Mouse (Mus musculus) kidney, postnatal 14 days (tissue): ENCODE measurements around the gene Nkap.
"Not testable (repeated sequence)": the region's sequence is repeated elsewhere in the genome, so short reads cannot be mapped to it uniquely, and the experiment has no call there.

Experiments
- DNase-seq: peaks from one replicate; pipeline ENCODE4 v3.0.0; 2022; ENCODE audit warnings: mixed read lengths

Nkap gene

DNA sequence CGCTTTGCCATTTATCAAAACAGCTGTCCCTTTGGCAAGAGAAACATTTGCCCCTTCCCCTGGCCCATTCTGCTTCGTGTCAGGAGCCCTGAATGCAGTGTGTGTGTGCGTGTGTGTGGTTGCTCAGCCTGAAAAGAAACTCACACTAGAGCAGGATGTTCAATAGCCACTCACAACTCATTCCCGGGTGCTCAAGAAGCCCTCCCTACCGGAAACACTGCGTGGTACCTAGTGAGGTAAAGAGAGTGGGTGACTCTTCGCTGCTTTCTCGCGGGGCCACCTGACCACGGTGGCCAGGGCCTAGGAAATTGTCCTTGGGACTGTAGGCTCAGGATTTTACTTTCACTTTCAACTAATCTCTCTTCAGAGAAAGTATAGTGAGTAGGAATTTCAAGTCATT, 34.6 kb downstream of the Nkap start:
- no peak for DNase-seq

DNA sequence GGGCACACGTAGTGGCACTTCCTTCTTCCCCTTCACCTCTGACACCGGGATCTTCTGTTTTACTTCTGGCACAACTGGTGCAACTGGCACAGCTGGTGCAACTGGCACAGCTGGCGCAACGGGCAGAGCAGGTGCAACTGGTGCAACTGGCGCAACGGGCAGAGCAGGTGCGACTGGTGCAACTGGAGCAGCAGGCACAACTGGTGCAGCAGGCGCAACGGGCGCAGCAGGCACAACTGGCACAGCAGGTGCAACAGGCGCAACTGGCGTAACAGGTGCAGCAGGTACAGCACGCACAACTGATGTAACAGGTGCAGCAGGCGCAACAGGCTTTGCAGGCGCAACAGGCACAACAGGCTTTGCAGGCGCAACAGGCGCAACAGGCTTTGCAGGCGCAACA, 36.5 kb downstream of the Nkap start:
- DNase-seq, result no peak

DNA sequence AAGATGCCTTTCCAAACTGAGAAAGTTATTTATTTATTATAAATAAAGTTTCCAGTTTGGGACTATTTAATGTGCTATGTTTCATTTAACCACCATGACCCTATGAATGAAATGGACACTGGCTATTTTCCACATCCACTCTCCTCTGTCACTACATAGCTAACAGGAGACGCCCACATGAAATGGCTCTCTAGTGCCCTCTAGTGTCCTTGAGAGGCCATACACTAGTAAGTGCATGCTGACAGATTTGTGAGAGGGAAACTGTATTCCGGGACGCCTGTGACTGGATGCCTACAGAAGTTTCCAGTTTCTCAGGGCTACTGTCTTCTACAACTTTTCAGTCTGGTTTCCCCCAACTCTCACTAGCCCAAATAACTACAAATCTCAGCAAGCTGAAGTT, 40.5 kb downstream of the Nkap start:
- DNase-seq, result peak; percentile 45

DNA sequence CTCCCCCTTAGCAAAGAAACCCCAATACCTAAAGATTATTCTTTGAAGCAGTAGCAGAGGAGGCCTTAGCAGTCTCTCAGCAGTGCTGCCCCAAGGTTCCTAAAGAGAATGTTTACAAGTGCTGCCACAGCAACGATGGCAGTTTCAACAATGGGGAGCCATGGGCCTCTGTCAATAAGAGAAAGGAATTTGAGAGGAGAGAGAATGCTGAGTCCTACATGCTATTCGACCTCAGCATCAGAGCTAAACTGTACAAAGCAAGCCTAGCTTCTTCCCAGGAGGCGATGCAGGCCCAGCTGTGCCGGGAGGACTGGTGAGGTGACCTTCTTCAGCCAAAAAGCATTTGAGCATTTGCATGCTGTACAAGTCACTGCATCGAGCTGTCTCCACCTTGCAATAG, 42.1 kb downstream of the Nkap start, which contains the start of gene Akap14:
Gene Akap14 (minus strand): TSS at position 101 of the 400 bp plus-strand sequence.
- no peak for DNase-seq

DNA sequence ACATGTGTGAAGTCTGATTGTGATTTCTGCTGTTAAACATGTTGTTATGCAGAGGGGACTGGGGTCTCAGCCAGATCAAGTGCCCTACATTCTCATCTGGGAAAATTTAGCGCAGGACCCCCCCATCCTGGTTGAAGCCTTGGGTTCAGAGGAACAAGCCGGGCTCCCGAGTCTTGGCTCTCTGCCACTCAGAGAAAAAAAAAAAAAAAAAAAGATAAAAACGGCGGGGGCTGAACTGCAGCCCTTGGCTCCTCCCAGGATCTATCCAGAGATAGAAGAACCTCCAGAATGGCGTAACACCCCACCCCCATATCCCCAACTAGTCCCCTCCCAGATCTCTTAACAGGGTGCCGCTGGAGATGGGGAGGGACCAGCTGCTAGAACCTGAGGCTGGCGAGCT, 57.8 kb downstream of the Nkap start:
- not testable (repeated sequence) for DNase-seq

DNA sequence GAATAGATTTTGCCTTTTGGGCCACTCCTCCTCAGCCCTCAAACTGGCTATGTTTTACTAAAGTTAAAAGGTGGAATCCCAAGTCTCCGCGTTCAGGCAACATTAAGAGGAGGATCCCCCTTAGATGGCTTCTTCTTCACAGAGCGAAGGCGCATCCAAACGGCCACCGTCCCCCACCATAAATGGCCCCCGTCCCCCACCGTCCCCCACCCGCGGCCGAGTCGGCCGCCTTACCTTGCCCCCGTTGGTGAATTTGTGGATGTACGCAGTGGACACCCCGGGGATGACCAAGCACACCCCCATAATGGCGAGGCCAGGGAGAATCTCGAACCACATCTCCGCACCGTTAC, 64.1 kb downstream of the Nkap start:
- DNase-seq, result no peak

DNA sequence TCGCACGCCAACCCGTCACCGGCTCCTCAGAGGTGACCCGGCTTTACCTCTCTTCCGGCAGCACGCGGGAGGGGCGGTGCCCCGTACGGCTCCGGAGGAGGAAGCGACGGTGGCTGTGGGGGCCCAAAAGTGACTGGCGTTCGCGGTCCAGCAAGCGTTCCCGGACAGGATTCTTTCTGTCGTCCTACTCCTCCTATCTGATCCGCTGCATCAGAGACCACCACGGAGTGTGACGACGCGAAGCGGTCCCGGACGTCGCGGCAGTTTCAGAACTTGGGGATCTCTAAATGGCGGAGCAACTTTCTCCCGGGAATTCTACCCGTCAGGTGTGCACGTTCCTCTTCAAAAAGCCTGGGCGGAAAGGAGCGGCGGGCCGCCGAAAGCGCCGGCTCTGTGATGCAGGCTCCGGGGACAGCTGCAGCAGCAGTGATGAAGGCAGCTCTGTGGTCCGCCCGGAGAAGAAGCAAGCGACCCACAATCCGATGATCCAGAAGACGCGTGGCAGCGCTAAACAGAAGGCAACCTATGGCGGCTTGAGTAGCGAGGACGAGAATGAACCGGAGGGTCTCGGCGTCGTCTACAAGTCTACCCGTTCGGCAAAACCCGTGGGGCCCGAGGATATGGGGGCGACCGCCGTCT, 64.6 kb downstream of the Nkap start, which contains the start of the genes Ndufa1 and Rnf113a1:
Gene Ndufa1 (minus strand): TSS at position 59 of the 639 bp plus-strand sequence.
Gene Rnf113a1 (plus strand): TSS at position 141 of the 639 bp plus-strand sequence.
- peak; percentile 88 for DNase-seq

DNA sequence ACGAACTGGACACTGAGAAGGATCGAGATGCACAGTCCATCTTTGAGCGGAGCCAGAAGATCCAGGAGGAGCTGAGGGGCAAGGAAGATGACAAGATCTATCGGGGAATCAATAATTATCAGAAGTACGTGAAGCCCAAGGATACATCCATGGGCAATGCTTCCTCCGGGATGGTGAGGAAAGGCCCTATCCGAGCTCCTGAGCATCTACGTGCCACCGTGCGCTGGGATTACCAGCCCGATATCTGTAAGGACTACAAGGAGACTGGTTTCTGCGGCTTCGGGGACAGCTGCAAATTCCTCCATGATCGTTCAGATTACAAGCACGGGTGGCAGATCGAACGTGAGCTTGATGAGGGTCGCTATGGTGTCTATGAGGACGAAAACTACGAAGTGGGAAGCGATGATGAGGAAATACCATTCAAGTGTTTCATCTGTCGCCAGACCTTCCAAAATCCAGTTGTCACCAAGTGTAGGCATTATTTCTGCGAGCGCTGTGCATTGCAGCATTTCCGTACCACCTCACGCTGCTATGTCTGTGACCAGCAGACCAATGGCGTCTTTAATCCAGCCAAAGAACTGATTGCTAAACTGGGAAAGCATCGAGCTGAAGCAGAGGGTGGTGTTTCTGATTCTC, 65.3 kb downstream of the Nkap start:
- peak; percentile 2 for DNase-seq

DNA sequence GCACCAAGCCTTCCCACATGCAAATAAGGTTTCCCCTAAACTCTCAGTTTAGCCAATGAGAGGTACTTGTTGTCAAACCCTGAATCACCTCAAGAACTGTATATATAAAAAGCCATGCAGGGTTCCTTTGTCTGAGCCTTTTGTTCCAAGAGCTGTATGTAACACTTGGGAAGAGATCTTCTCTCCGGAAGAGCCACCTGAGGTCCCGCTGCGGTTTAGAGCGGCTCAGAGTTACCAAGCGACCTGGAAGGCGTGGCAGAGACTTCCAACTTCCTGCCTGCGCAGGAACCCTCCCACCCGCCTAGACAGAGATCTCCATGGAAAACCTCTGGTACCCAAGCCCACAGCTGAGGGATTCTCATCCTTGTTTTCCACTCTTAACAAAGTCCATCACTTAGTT, 72.1 kb downstream of the Nkap start:
- DNase-seq, result no peak
